Comparison of ENCODE assay signal across 10 mouse cellular contexts in genomic region chr19:4492526-4493296, GRCm38 (mm10). TPM values are rescaled to one million over a fixed set of nuclear protein-coding genes. Genes with fewer than 3 reads are reported as not detected.
DNase-seq lines count a peak whose midpoint lies in the region; ATAC-seq and TF ChIP-seq lines count a peak whose summit lies in the region.
"Had no signal": no experiment of that assay in that cellular context is flagged by ENCODE, and none has a peak within 500 bp of the region (broad histone marks: within the 10 kb centered on the region; RNA-seq: fewer than 3 reads in every experiment).

No protein-coding gene starts in this region.

- 41% methylated on average over 9 of the region's 9 CpGs for WGBS in kidney, adult 2 months
- WGBS in kidney, embryonic 16.5 days, result 60% methylated on average over 9 of the region's 9 CpGs

- peak overlapping the region; percentile 84 for H3K27ac ChIP-seq in kidney, adult 2 months (ENCODE audit: insufficient read depth, low read depth, low read length)
- H3K27ac ChIP-seq in kidney, embryonic 16.5 days (ENCODE audit: low read length), result no peak overlapping the region
- H3K27ac ChIP-seq: neural tube, embryonic 12.5 days had no signal

- peaks cover 21% of the 10 kb centered on the region for H3K4me1 ChIP-seq in kidney, adult 2 months (ENCODE audit: control insufficient read depth, insufficient read depth, low read length)
- H3K4me1 ChIP-seq in kidney, embryonic 16.5 days (ENCODE audit: insufficient read depth, low read length), result peaks cover under 1% of the 10 kb centered on the region; the same call in 1 of the 2 replicates

- TF ChIP-seq CTCF in kidney, adult 2 months (conservative IDR thresholded peaks at IDR 0.05; ENCODE audit: insufficient read depth, insufficient read length, low read depth, low read length), result no peak
- TF ChIP-seq CTCF in Patski (IDR thresholded peaks at IDR 0.05), result no peak

- H3K4me2 ChIP-seq in kidney, embryonic 16.5 days (replicated peaks; ENCODE audit: low read depth, low read length), result no peak overlapping the region
- H3K4me2 ChIP-seq: neural tube, embryonic 12.5 days had no signal

- no peak overlapping the region for H3K4me3 ChIP-seq in kidney, adult 2 months (ENCODE audit: insufficient read depth, low read depth, low read length)
- H3K4me3 ChIP-seq in kidney, embryonic 16.5 days (ENCODE audit: low read length), result no peak overlapping the region
- H3K4me3 ChIP-seq: neural tube, embryonic 12.5 days had no signal

- POLR2A ChIA-PET in Patski (lab: Charles Lee), result interaction anchor here (0.6 to 1.3 kb wide), 5 partner anchors 15 to 469 kb away, joined by 3 to 5 read pairs (median 4); partner anchors contain the start of genes Mrpl11 and Rhod

- no peaks in the 10 kb centered on the region for H3K9me3 ChIP-seq in kidney, embryonic 16.5 days (ENCODE audit: low read length)
- H3K9me3 ChIP-seq: neural tube, embryonic 12.5 days had no signal

- no peak for ATAC-seq in kidney, embryonic 16.5 days (ENCODE audit: low FRiP score, low TSS enrichment)
- ATAC-seq in Patski, result peak; percentile 77
- no peak for ATAC-seq in erythroblast, adult 5-6 weeks (replicated peaks; ENCODE audit: low FRiP score, poor library complexity, severe bottlenecking)

- TF ChIP-seq POLR2A in kidney, adult 2 months (IDR thresholded peaks at IDR 0.05; ENCODE audit: low read depth, low read length), result no peak

- H3K36me3 ChIP-seq in kidney, adult 2 months (ENCODE audit: control insufficient read depth, insufficient read depth, low read length), result no peaks in the 10 kb centered on the region
- H3K36me3 ChIP-seq in kidney, embryonic 16.5 days (ENCODE audit: insufficient read depth, low read length), result no peaks in the 10 kb centered on the region
- H3K36me3 ChIP-seq: neural tube, embryonic 12.5 days had no signal

- CTCF ChIA-PET in Patski (lab: Charles Lee), result interaction anchor here (0.6 to 5.0 kb wide), 10 partner anchors 13 to 244 kb away, joined by 3 to 26 read pairs (median 4); partner anchors contain the start of gene Pcx

- in situ Hi-C loops in Patski (cut with MboI; ENCODE audit: low pct_unique_long_range_greater_than_20kb), result no loop called here

- H3K27me3 ChIP-seq in kidney, adult 2 months (replicated peaks; ENCODE audit: control insufficient read depth, insufficient read depth, low read length), result no peaks in the 10 kb centered on the region
- no peaks in the 10 kb centered on the region for H3K27me3 ChIP-seq in kidney, embryonic 16.5 days (ENCODE audit: insufficient read depth, low read length)
- H3K27me3 ChIP-seq in Patski, result no peaks in the 10 kb centered on the region
- H3K27me3 ChIP-seq: neural tube, embryonic 12.5 days had no signal

- no peak overlapping the region for H3K9ac ChIP-seq in kidney, embryonic 16.5 days (replicated peaks; ENCODE audit: low read length)
- H3K9ac ChIP-seq: neural tube, embryonic 12.5 days had no signal

- DNase-seq in kidney, adult 2 months, result peak; percentile 89
- DNase-seq in Patski (ENCODE audit: low read depth, low spot score), result peak; percentile 97
- peak; percentile 95 for DNase-seq in cerebellum, postnatal 36 days
- peak; percentile 83 for DNase-seq in kidney, postnatal 14 days
- DNase-seq in urinary bladder, postnatal 25 days (ENCODE audit: low spot score), result no peak
- no peak for DNase-seq in embryo, embryonic 10.5 days (ENCODE audit: low spot score)

RNA-seq across cellular contexts. Expression of gene 2010003K11Rik, which starts 5.7 kb away (rescaled TPM):
- polyA plus RNA-seq in kidney, adult 2 months (2012; rRNA removed), result 2.8 TPM in 2 replicates
- 0.22 TPM in 1 of 2 replicates, not detected in the other for polyA plus RNA-seq in kidney, embryonic 16.5 days (2015; fragmentation: Nextera tagmentation; extraction: Ambion mirVana)
- 0.05 TPM for polyA plus RNA-seq in Patski (2021)
- not detected in 2 replicates for total RNA-seq in erythroblast, adult 5-6 weeks (2015; ENCODE audit: low replicate concordance)
- total RNA-seq in erythroblast, adult 5-6 weeks (2017; ENCODE audit: low replicate concordance), result 0.94 TPM in 1 of 2 replicates, not detected in the other
- total RNA-seq: left cerebral cortex, postnatal 25 days had no signal
- polyA plus RNA-seq: neural tube, embryonic 12.5 days had no signal

RNA-seq across cellular contexts. Expression of gene Syt12, which starts 15.5 kb away (rescaled TPM):
- 4.6 and 9.8 TPM in 2 replicates for polyA plus RNA-seq in kidney, adult 2 months (2012; rRNA removed)
- polyA plus RNA-seq in kidney, embryonic 16.5 days (2015; fragmentation: Nextera tagmentation; extraction: Ambion mirVana), result 2.8 and 3.8 TPM in 2 replicates
- polyA plus RNA-seq in Patski (2021), result 25.2 TPM
- not detected in 2 replicates for total RNA-seq in erythroblast, adult 5-6 weeks (2015; ENCODE audit: low replicate concordance)
- not detected in 2 replicates for total RNA-seq in erythroblast, adult 5-6 weeks (2017; ENCODE audit: low replicate concordance)

RNA-seq across cellular contexts. Expression of gene Pcx, which starts 17.6 kb away (rescaled TPM):
- 286 and 295 TPM in 2 replicates for polyA plus RNA-seq in kidney, adult 2 months (2012; rRNA removed)
- 56.3 and 70.9 TPM in 2 replicates for polyA plus RNA-seq in kidney, embryonic 16.5 days (2015; fragmentation: Nextera tagmentation; extraction: Ambion mirVana)
- 21.5 TPM for polyA plus RNA-seq in Patski (2021)
- total RNA-seq in erythroblast, adult 5-6 weeks (2015; ENCODE audit: low replicate concordance), result 15.0 and 32.6 TPM in 2 replicates
- 31.5 and 31.9 TPM in 2 replicates for total RNA-seq in erythroblast, adult 5-6 weeks (2017; ENCODE audit: low replicate concordance)

RNA-seq across cellular contexts. Expression of gene Rhod, which starts 53.5 kb away (rescaled TPM):
- polyA plus RNA-seq in kidney, adult 2 months (2012; rRNA removed), result 35.1 and 35.6 TPM in 2 replicates
- 46.3 and 57.9 TPM in 2 replicates for polyA plus RNA-seq in kidney, embryonic 16.5 days (2015; fragmentation: Nextera tagmentation; extraction: Ambion mirVana)
- polyA plus RNA-seq in Patski (2021), result 108 TPM
- total RNA-seq in erythroblast, adult 5-6 weeks (2015; ENCODE audit: low replicate concordance), result not detected in 2 replicates
- not detected in 2 replicates for total RNA-seq in erythroblast, adult 5-6 weeks (2017; ENCODE audit: low replicate concordance)

Comparison
In these comparisons a context has a peak if more than half of its experiments do, and no peak if none do; other contexts are left out.
1. DNase-seq: peak in kidney, adult 2 months (single experiment), Patski (single experiment), cerebellum, postnatal 36 days (2 of 2) and kidney, postnatal 14 days (single experiment); none in urinary bladder, postnatal 25 days (single experiment) and embryo, embryonic 10.5 days (single experiment).